Mouse (Mus musculus): ENCODE data around the gene Kit. TPM values are rescaled to one million over a fixed set of nuclear protein-coding genes. Genes with fewer than 3 reads are reported as not detected.
A peak's percentile ranks its signal among the peaks of the same experiment; 100 is the strongest.

The Kit gene
- total RNA-seq, 2 experiments from 2014 or later: 71.3 to 78.1 TPM

GRCm38 (mm10) chr5:75640637-75641036 is 65.9 kb downstream of the Kit start:
- DNase-seq: no peak

- DNase-seq: peak; percentile 22 to 38
These were observed 72.3 kb downstream of the Kit start for GRCm38 (mm10) chr5:75647046-75647445.

- no peak for DNase-seq
These were observed 75.8 kb downstream of the Kit start for GRCm38 (mm10) chr5:75650566-75650965.

- DNase-seq: no peak
These were observed 78.7 kb downstream of the Kit start for GRCm38 (mm10) chr5:75653431-75653830.

GRCm38 (mm10) chr5:75658575-75658974 is 83.9 kb downstream of the Kit start:
- no peak for DNase-seq

GRCm38 (mm10) chr5:75660342-75660741 is 85.6 kb downstream of the Kit start:
- DNase-seq: no peak

- peak; percentile 13 to 24 for DNase-seq
These were observed 87.8 kb downstream of the Kit start for GRCm38 (mm10) chr5:75662466-75662865.

- no peak for DNase-seq
These were observed 89.1 kb downstream of the Kit start for GRCm38 (mm10) chr5:75663768-75664167.

GRCm38 (mm10) chr5:75667083-75667482 is 92.4 kb downstream of the Kit start:
- no peak for DNase-seq

GRCm38 (mm10) chr5:75671136-75671788 is 96.5 kb downstream of the Kit start:
- no peak for DNase-seq

GRCm38 (mm10) chr5:75676024-75676423 is 101.3 kb downstream of the Kit start:
- no peak for DNase-seq

GRCm38 (mm10) chr5:75679896-75680295 is 105.2 kb downstream of the Kit start:
- DNase-seq: no peak

GRCm38 (mm10) chr5:75695162-75695809 is 120.6 kb downstream of the Kit start:
- no peak for DNase-seq

GRCm38 (mm10) chr5:75696960-75697359 is 122.2 kb downstream of the Kit start:
- DNase-seq: no peak

- no peak for DNase-seq
These were observed 123.8 kb downstream of the Kit start for GRCm38 (mm10) chr5:75698556-75698955.

- DNase-seq: no peak
These were observed 124.4 kb downstream of the Kit start for GRCm38 (mm10) chr5:75699081-75699480.

- DNase-seq: no peak
These were observed 124.8 kb downstream of the Kit start for GRCm38 (mm10) chr5:75699516-75699915.

- DNase-seq: no peak
These were observed 126.9 kb downstream of the Kit start for GRCm38 (mm10) chr5:75701662-75702061.

GRCm38 (mm10) chr5:75702080-75702479 is 127.4 kb downstream of the Kit start:
- no peak for DNase-seq

GRCm38 (mm10) chr5:75704584-75705175 is 130.0 kb downstream of the Kit start:
- DNase-seq: no peak

- DNase-seq: no peak
These were observed 130.7 kb downstream of the Kit start for GRCm38 (mm10) chr5:75705421-75705820.

All from layer of hippocampus, postnatal 36 days (tissue).